Mouse (Mus musculus) natural killer cell, adult 2 months (primary cell): ENCODE measurements around the gene Zfp109.
"Not testable (repeated sequence)": the region's sequence is repeated elsewhere in the genome, so short reads cannot be mapped to it uniquely, and the experiment has no call there.

Experiments
- DNase-seq, 2 experiments: peaks; one replicate each; pipeline ENCODE4 v3.0.0; 2022; ENCODE audit warnings: low spot score in 2 of 2

Gene Zfp109

GRCm38 (mm10) chr7:24237040-24237791, at the start of gene Zfp109:
Zfp109 (minus strand) TSS chr7:24237560.
- DNase-seq, result peak; percentile 3 to 10

DNA sequence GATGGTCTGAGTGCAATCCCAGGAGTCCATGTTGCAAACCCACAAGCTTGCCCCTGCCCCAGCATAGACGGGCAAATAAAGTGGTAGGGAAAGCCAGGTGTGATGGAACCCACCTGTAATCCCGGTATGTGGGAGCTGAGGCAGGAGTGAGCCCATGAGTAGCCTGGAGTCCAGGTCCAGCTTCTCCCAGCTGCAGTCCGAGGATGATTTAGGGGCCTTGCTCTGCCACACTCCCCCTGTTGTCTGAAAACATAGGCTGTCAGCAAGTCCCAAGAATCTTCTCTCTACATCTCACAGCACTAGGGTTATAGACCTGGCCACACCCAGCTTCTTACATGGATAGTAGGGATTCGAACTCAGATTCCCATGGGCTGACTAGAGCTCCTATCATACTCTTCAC, 49.6 kb upstream of the Zfp109 start:
- DNase-seq, result no peak

- DNase-seq, result no peak
Measured at GRCm38 (mm10) chr7:24286090-24286489, 48.7 kb upstream of the Zfp109 start.

GRCm38 (mm10) chr7:24280858-24281145, 43.4 kb upstream of the Zfp109 start:
- DNase-seq, result no peak

DNA sequence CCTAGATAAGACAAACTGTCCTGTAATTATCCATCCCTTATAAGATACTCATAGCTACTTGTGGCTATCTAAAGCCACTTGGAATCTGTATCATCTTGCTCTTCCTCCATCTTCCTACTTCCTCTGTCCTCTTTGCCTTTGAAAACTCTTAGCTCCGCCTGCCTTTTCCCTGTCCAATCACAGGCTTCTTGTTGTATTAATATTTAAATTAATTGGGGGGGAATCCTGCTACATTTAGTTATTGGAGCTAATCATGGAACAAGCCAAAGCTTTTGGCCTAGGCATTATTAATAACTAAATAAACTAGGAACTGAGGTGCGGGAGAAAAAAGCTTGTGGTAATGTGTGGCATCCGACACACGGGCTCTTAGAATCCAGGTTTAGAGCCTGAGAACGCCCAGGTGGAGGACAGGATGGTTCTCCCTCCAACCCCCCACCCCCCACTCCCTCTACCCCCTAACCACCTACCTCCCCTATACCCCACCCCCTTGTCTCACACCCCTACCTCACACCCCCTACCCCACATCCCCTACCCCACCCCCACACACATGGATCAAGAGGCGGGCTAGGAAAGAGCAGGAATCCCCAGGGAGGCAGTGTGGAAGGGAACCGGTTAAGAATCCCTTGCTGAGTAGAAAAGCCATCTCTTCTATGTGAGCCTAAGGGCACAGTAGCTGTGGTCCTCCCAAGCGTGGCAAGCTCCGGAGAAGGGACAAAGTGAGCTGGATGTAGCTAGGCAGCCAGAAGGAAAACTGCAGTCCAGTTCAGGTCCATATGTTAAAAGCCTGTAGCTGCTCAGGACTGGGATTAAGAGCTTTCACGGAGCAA, 42.9 kb upstream of the Zfp109 start:
- DNase-seq, result no peak

GRCm38 (mm10) chr7:24278771-24279170, 41.4 kb upstream of the Zfp109 start:
- not testable (repeated sequence) for DNase-seq

DNA sequence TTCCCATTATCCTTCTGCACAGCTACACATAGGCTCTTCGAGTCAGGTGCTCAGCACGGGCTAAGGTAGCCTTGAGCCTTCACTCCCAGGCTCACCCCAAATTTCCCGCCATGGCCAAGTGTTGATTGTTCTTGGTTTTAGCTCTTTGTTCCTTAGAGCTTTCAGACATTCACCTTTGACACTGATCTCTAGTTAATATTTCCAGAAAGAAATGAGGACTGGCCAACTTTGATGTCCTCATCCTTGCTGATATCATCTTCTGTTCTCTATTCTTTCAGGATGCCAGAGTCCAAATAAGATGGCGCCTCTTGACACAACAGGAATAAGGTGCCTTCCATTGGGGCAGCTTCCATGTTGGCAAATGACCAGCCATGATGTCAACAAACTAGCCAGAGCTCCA, 37.1 kb upstream of the Zfp109 start:
- no peak for DNase-seq

- DNase-seq, result no peak
Measured at GRCm38 (mm10) chr7:24271191-24271590, 33.8 kb upstream of the Zfp109 start.

DNA sequence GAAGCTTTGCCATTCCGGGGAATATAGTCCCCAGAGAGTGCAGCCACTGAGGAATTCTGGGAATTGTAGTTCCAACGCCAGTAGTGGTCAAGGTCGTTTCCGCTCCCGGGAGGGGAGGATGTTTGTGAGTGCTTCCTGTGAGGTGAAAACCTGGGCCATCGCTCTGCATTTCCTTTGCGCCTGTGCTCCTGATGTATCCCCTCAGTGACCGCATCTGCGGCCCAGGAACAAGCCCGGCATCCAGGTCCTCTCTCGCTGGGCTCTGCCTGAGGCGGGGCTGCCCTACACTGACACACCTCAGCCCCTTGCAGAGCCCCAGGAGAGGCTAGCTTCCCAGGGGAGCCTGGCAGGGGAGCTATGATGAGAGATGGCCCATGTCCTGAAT, 32.9 kb upstream of the Zfp109 start, which contains the start of gene Zfp93:
Zfp93 (plus strand) TSS at position 133 of the 385 bp plus-strand sequence.
- DNase-seq, result peak; percentile 42 to 44

DNA sequence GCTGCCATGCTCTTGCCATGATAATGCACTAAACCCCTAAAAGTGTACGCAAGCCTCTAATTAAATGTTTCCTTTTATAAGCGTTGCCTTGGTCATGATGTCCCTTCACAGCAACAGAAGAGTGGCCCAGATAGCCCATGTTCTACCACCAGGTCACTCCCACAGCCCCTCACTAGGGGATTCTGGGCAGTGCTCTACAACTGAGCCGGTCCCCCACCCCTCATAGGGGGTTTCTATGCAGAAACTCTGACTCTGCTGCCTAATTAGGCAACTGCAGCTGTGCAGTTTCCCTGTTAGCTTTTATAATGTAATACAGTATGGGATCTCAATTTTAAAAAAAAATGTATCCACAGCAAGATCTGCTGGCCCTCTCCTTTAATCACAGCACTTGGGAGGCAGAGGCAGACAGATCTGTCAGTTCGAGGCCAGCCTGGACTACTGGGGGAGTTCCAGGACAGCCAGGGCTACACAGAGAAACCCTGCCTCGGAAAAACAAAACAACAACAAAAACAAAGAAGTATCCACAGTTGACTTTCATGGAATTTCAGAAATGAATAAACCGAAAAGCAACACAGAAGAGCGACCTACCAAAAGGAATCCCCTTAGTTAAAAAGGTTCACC, 32.4 kb upstream of the Zfp109 start:
- DNase-seq, result no peak

GRCm38 (mm10) chr7:24269256-24269655, 31.9 kb upstream of the Zfp109 start:
- no peak for DNase-seq

DNA sequence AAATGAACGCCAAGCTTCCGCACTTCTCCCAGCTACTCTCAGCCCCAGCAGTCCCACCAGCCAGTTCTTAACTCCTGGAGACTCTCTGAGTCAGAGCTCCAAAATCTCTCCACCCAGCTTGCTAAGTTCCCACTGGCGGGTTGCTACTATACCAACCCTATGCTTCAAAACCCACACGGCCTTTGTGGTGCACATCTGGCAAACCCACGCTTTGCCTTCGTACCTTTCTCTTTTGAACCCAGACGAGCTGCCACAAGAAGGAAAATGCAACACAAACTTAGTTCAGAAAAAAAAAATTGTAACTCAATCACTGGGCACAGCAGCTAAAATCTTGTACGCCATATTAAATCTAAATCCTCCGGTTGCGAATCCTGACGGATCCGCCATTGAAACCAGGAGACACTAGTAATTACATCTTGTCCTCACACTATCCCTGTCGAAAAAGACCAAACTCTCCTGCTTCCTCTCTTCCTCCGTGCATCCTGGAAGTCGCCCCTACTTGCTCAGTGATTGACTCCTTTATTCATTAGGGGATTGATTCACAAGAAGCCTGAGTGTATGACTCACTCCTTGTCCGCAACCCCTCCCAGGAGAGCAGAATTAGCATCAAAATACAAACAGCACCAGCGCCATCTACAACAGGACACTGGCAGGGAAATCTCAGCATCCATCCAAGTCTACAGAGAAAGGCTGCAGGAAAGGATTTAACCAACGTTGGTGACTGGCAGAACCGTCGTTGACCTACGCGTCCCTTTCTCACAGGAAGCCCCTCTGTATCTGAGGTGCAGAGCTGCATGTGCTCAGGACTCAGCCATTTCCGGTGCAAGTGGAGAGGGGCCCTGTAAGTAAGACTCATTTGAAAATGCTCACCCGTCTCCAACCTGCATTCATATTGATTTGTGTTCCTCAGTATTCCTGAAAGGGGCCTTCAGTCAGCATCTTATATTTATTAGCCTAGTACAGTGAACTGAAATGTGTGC, 31.1 kb upstream of the Zfp109 start:
- DNase-seq, result no peak

GRCm38 (mm10) chr7:24260000-24260312, 22.6 kb upstream of the Zfp109 start:
- no peak for DNase-seq

- no peak for DNase-seq
Measured at GRCm38 (mm10) chr7:24259306-24259999, 22.1 kb upstream of the Zfp109 start.

DNA sequence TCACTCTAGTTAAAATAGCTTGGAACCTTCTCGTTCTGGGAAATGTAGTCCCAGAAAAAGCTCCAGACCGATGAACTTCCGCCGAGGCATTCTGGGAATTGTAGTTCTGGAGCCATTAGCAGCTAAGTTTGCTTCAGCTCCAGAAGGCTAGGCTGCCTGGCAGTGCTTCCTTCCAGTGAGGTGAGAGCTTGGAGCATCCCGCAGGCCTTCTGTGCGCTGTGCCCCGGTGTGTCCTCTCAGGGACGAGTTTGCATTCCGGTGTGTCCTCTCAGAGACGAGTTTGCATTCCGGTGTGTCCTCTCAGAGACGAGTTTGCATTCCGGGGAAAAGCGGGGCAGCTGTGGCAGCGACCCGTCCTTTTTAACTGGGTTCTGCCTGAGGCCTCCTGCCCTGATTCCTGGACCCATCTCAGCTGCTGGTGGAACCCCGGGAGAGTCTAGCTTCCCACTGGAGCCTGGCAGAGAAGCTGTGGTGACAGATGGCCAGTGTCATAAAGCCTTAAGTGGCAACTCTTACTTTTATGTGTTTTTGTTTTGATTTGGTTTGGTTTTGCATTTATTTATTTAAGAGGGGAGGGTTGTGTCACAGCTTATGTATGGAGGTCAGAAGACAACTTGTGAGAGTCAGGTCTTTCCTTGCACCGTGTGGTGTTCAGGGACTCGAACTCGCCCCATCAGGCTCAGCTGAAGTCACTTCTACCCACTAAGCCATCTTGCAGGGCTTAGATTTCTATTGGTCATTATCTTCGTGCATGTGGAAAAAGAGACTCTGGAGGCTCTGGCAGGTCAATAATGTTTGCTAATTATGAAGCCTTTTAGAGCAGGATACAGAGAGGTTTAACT, 17.5 kb upstream of the Zfp109 start, which contains the start of gene Zfp108:
Zfp108 (plus strand) TSS at position 162 of the 842 bp plus-strand sequence.
- peak; percentile 7 to 17 for DNase-seq

DNA sequence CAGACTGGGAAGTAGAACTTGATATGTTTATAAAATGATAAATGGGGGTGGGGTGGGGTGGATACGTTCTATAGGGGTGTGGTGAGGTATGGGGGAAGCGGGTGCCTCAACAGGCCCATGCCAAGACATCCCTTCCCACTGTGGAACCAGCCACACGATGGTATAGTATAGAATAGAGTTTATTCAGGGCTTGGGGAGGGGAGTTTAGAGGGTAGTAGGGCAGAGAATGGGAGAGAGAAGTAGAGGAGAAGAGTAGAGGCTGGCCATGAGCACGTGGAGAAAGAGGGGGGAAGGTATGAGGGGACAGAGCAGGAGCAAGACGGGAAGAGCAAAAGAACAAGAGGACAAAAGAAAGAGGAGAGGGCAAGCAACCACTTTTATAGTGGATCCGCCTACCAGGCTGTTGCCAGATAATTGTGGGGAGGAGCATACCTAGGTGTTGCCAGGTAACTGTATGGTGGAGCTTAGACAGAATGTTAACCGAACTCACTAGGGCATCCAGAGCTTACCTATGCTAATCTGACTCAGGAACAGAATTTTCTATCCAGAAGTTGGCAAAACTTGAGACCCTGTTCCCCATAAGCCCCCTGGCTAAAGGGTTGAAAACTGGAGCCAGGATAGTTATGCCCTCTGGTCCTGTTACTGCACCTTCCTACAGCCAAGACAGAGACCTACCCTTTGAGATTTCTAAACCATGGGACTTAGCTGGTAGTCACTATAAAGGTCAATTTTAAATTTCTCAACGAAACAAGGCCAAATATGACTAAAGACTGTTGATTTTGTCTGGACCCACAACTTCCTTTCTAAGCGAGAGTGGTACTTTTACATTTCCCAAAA, 16.6 kb upstream of the Zfp109 start:
- DNase-seq, result no peak

DNA sequence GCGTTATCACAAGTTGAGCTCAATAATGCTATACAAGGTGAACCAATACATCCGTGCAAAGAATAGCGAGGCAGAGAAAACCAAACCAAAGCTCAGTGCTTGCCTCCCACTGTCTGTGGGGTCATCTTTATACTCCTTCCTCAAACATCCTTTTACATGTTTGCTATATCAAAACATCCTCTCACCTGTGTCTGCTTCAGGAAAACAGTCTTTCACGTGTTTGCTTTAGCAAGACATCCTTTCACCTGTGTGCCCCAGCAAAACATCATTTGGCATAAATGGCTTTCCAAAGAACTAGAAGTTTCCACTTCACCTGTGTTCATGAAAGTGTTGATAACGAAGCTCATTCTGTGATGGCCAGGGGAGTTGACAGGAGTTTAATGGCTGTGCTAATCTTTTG, 26.0 kb downstream of the Zfp109 start, which contains the start of gene Zfp111:
Zfp111 (minus strand) TSS at position 101 of the 400 bp plus-strand sequence.
- no peak for DNase-seq

DNA sequence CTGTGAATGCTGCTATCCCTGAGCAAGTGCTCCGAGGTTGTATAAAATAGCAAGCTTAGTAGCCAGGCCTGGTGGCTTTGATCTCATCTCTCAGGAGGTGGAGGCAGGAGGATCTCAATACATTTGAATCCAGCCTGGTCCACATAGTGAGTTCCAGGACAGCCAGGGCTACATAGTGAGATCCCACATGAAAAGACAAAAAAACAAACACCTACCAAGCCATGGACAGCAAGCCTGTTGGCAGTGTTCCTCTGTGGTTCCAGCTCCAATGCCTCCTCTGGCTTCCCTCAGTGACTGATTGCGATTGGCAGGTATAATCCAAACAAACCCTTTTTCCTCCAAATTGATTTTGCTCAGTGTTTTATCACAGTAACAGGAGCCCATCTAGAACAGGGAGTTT, 27.1 kb downstream of the Zfp109 start:
- DNase-seq, result no peak

- no peak for DNase-seq
Measured at GRCm38 (mm10) chr7:24208282-24208886, 29.0 kb downstream of the Zfp109 start.
